8 mouse cellular contexts compared by ENCODE assay signal in genomic region chr19:45005957-45006712, GRCm38 (mm10). TPM values are rescaled to one million over a fixed set of nuclear protein-coding genes. Genes with fewer than 3 reads are reported as not detected.
A peak's percentile ranks its signal among the peaks of the same experiment; 100 is the strongest.
DNase-seq lines count a peak whose midpoint lies in the region; ATAC-seq and TF ChIP-seq lines count a peak whose summit lies in the region.

Gene Mrpl43, minus strand, starts transcription at chr19:45006442.

- 0 out of 2 replicates have a peak, but pooled peaks have one; percentile 12 for TF ChIP-seq EP300 in ES-Bruce4 (IDR thresholded peaks at IDR 0.05; ENCODE audit: insufficient read depth, low read depth, low read length)

- peak within 1 kb of the TSS; percentile 74 for H3K9ac ChIP-seq in ES-Bruce4 (ENCODE audit: low read depth, poor library complexity, severe bottlenecking)
- peak within 1 kb of the TSS; percentile 78 for H3K9ac ChIP-seq in forebrain, embryonic 14.5 days (ENCODE audit: low read length)

- peak; percentile 93 for DNase-seq in forebrain, embryonic 14.5 days (ENCODE audit: low spot score)
- peak; percentile 95 to 99 for DNase-seq in heart, postnatal 14 days
- peak; percentile 94 to 96 for DNase-seq in layer of hippocampus, adult 18-20 months (ENCODE audit: low spot score in 2 of 2)
- peak; percentile 99 for DNase-seq in lung, adult 2 months
- DNase-seq in thymus, adult 18-20 months = peak; percentile 87 to 92

- H3K4me2 ChIP-seq in forebrain, embryonic 14.5 days (ENCODE audit: low read length) = peak within 1 kb of the TSS; percentile 69

- peaks cover 5% of the 10 kb centered on the region for H3K4me1 ChIP-seq in ES-Bruce4 (ENCODE audit: control insufficient read depth, insufficient read depth, low read length)
- peaks cover 18% of the 10 kb centered on the region for H3K4me1 ChIP-seq in forebrain, embryonic 14.5 days (ENCODE audit: control insufficient read depth, insufficient read depth, low read length)
- peaks cover 10% of the 10 kb centered on the region for H3K4me1 ChIP-seq in lung, adult 2 months (ENCODE audit: control insufficient read depth, insufficient read depth, low read length)

- peak; percentile 91 for ATAC-seq in cerebellum, adult (ENCODE audit: insufficient number of reproducible peaks, low FRiP score, low TSS enrichment)
- ATAC-seq in forebrain, embryonic 14.5 days = peak; percentile 95
- peak; percentile 87 for ATAC-seq in neutrophil, adult 5-6 weeks (ENCODE audit: extremely low read depth, insufficient number of reproducible peaks, low FRiP score, poor library complexity, severe bottlenecking)

- no peaks in the 10 kb centered on the region for H3K9me3 ChIP-seq in ES-Bruce4 (replicated peaks; ENCODE audit: control insufficient read depth, insufficient read depth, low read length, poor library complexity, severe bottlenecking)
- no peaks in the 10 kb centered on the region for H3K9me3 ChIP-seq in forebrain, embryonic 14.5 days (replicated peaks; ENCODE audit: control insufficient read depth, low read length)

- H3K4me3 ChIP-seq in ES-Bruce4 (ENCODE audit: low read depth, low read length) = peak within 1 kb of the TSS; percentile 95
- H3K4me3 ChIP-seq in forebrain, embryonic 14.5 days (ENCODE audit: low read depth, low read length) = peak within 1 kb of the TSS; percentile 63
- H3K4me3 ChIP-seq in lung, adult 2 months (replicated peaks; ENCODE audit: extremely low read depth, low read depth, low read length) = peak within 1 kb of the TSS; percentile 96

- H3K27ac ChIP-seq in ES-Bruce4 (ENCODE audit: insufficient read depth, low read length) = peak within 1 kb of the TSS; percentile 30
- H3K27ac ChIP-seq in forebrain, embryonic 14.5 days (ENCODE audit: low read depth, low read length) = peak within 1 kb of the TSS; percentile 67

- peaks cover 30% of the 10 kb centered on the region for H3K36me3 ChIP-seq in ES-Bruce4 (ENCODE audit: control insufficient read depth, insufficient read depth, low read length, poor library complexity, severe bottlenecking)
- H3K36me3 ChIP-seq in forebrain, embryonic 14.5 days (ENCODE audit: control insufficient read depth, insufficient read depth, low read length) = peaks cover 50% of the 10 kb centered on the region

- TF ChIP-seq CTCF in ES-Bruce4 (IDR thresholded peaks at IDR 0.05; ENCODE audit: low read depth, low read length) = no peak
- TF ChIP-seq CTCF in lung, adult 2 months (IDR thresholded peaks at IDR 0.05; ENCODE audit: insufficient read depth, low read length) = no peak

- TF ChIP-seq POLR2A in ES-Bruce4 (IDR thresholded peaks at IDR 0.05; ENCODE audit: insufficient read depth, low read length) = peak; percentile 12
- TF ChIP-seq POLR2A in lung, adult 2 months (IDR thresholded peaks at IDR 0.05; ENCODE audit: borderline replicate concordance, extremely low read depth, low read depth, low read length) = peak; percentile 56; the same call in 1 of the 2 replicates

- WGBS in forebrain, embryonic 14.5 days = 1% methylated on average over 71 of the region's 82 CpGs
- WGBS in lung, adult 2 months = under 1% methylated on average over 82 of the region's 82 CpGs

- no peaks in the 10 kb centered on the region for H3K27me3 ChIP-seq in ES-Bruce4 (ENCODE audit: control insufficient read depth, insufficient read depth, low read length, poor library complexity, severe bottlenecking)
- H3K27me3 ChIP-seq in forebrain, embryonic 14.5 days (replicated peaks; ENCODE audit: control insufficient read depth, insufficient read depth, low read length) = no peaks in the 10 kb centered on the region

- intact Hi-C loops in heart, postnatal 14 days (cut with DNase I) = no loop called here

RNA-seq across cellular contexts. Expression of gene Mrpl43, which starts in this region (rescaled TPM):
- 32.5 and 34.0 TPM in 2 replicates for polyA plus RNA-seq in ES-Bruce4 (2011; ENCODE audit: insufficient read depth, insufficient read length, low read depth, missing spikeins)
- polyA plus RNA-seq in forebrain, embryonic 14.5 days (2014; fragmentation: Nextera tagmentation; extraction: Ambion mirVana) = 67.1 and 68.4 TPM in 2 replicates
- total RNA-seq in heart, postnatal 14 days (2021) = 10 to 100 TPM; 50.3 to 53.9 TPM
- total RNA-seq in layer of hippocampus, adult 18-20 months (2021) = 10 to 100 TPM; 40.6 to 42.2 TPM
- 50.1 and 78.0 TPM in 2 replicates for polyA plus RNA-seq in lung, adult 2 months (2012; rRNA removed)
- 31.8 and 32.7 TPM in 2 replicates for total RNA-seq in neutrophil, adult 5-6 weeks (2017)

Comparison
In these comparisons a context has a peak if more than half of its experiments do, and no peak if none do; other contexts are left out.
1. Peak in every context shown above with its lines: DNase-seq, ATAC-seq, H3K4me3 ChIP-seq and H3K27ac ChIP-seq.